ENCODE assay signal across 27 mouse cellular contexts in genomic region chr1:156507753-156508152, GRCm38 (mm10). TPM values are rescaled to one million over a fixed set of nuclear protein-coding genes. Genes with fewer than 3 reads are reported as not detected.
A peak's percentile ranks its signal among the peaks of the same experiment; 100 is the strongest.
DNase-seq lines count a peak whose midpoint lies in the region; ATAC-seq and TF ChIP-seq lines count a peak whose summit lies in the region.
"Had no signal": no experiment of that assay in that cellular context is flagged by ENCODE, and none has a peak within 500 bp of the region (broad histone marks: within the 10 kb centered on the region; RNA-seq: fewer than 3 reads in every experiment).

No protein-coding gene starts in this region.

- POLR2A ChIA-PET in Patski (lab: Charles Lee): no interaction called here

- H3K4me1 ChIP-seq in stomach, postnatal 0 days (replicated peaks; ENCODE audit: control insufficient read depth, insufficient read depth): no peaks in the 10 kb centered on the region
- H3K4me1 ChIP-seq: embryonic facial prominence, embryonic 10.5 days; embryonic facial prominence, embryonic 13.5 days; hindbrain, embryonic 12.5 days; hindbrain, embryonic 15.5 days had no signal

- no peaks in the 10 kb centered on the region for H3K9me3 ChIP-seq in stomach, postnatal 0 days (ENCODE audit: control insufficient read depth, low read length)
- H3K9me3 ChIP-seq: embryonic facial prominence, embryonic 10.5 days; embryonic facial prominence, embryonic 13.5 days; G1E; hindbrain, embryonic 12.5 days; hindbrain, embryonic 15.5 days had no signal

- peak; percentile 69 for DNase-seq in 3T3-L1 (ENCODE audit: low read depth, low spot score)
- peak; percentile 3 for DNase-seq in Patski (ENCODE audit: low read depth, low spot score)
- no peak for DNase-seq in left cerebral cortex, adult 8-10 months (ENCODE audit: low spot score in 2 of 2)
- no peak for DNase-seq in left cerebral cortex, postnatal 10 days (ENCODE audit: extremely low spot score in 1 of 2, low spot score in 2 of 2)
- no peak for DNase-seq in stomach, postnatal 0 days (ENCODE audit: low spot score)
- DNase-seq: adrenal gland, adult 8-10 months; adrenal gland, postnatal 25 days; cerebellum, adult 11-12 months; cerebellum, adult 8-10 months; cerebellum, postnatal 10 days; cerebellum, postnatal 36 days; embryo, embryonic 11 days; forebrain, postnatal 0 days; gastrocnemius, adult 2 months; gastrocnemius, postnatal 14 days; heart, adult 11 months had no signal

- H3K4me3 ChIP-seq in C2C12 (ENCODE audit: insufficient read depth, poor library complexity, severe bottlenecking) (no peak overlapping the region), myocyte (no peak overlapping the region)
- no peak overlapping the region for H3K4me3 ChIP-seq in stomach, postnatal 0 days (ENCODE audit: low read depth, low read length)
- H3K4me3 ChIP-seq: embryonic facial prominence, embryonic 10.5 days; embryonic facial prominence, embryonic 13.5 days; gastrocnemius, adult 2 months; hindbrain, embryonic 12.5 days; hindbrain, embryonic 15.5 days had no signal

- no peak for TF ChIP-seq CTCF in C2C12 (IDR thresholded peaks at IDR 0.05; ENCODE audit: control insufficient read depth, insufficient read depth, insufficient read length)
- TF ChIP-seq CTCF in Patski (IDR thresholded peaks at IDR 0.05): no peak
- no peak for TF ChIP-seq CTCF in stomach, postnatal 0 days (IDR thresholded peaks at IDR 0.05; ENCODE audit: low read depth)

- TF ChIP-seq POLR2A in myocyte (IDR thresholded peaks at IDR 0.05; ENCODE audit: insufficient read length, low read depth): no peak

- H3K79me2 ChIP-seq in C2C12 (ENCODE audit: control insufficient read depth, insufficient read depth) (no peaks in the 10 kb centered on the region), myocyte (ENCODE audit: control insufficient read depth, insufficient read depth) (no peaks in the 10 kb centered on the region)

- peak overlapping the region; percentile 1 for H3K4me2 ChIP-seq in myocyte (ENCODE audit: low read depth)
- H3K4me2 ChIP-seq in stomach, postnatal 0 days (replicated peaks; ENCODE audit: low read depth): no peak overlapping the region
- H3K4me2 ChIP-seq: embryonic facial prominence, embryonic 13.5 days; heart, embryonic 11.5 days; hindbrain, embryonic 12.5 days; hindbrain, embryonic 15.5 days had no signal

- H3ac ChIP-seq in C2C12 (ENCODE audit: control insufficient read depth, insufficient read length, low read depth): no peak overlapping the region
- H3ac ChIP-seq in myocyte (ENCODE audit: control insufficient read depth, insufficient read length): no peak overlapping the region

- intact Hi-C loops in left cerebral cortex, postnatal 10 days (cut with DNase I): no loop called here

- TF ChIP-seq EP300 in stomach, postnatal 0 days (optimal IDR thresholded peaks at IDR 0.05): no peak

- no peak for ATAC-seq in Patski
- ATAC-seq in stomach, postnatal 0 days (ENCODE audit: low FRiP score, low TSS enrichment): no peak
- ATAC-seq: forebrain, embryonic 14.5 days; forebrain, postnatal 0 days; intestine, postnatal 0 days had no signal

- no peaks in the 10 kb centered on the region for H3K79me3 ChIP-seq in C2C12 (ENCODE audit: low read depth)

- no peak overlapping the region for H3K9ac ChIP-seq in stomach, postnatal 0 days (ENCODE audit: low read length)
- H3K9ac ChIP-seq: embryonic facial prominence, embryonic 13.5 days; forebrain, postnatal 0 days; hindbrain, embryonic 12.5 days; hindbrain, embryonic 15.5 days had no signal

- 82% methylated on average over 3 of the region's 3 CpGs for WGBS in stomach, postnatal 0 days

- in situ Hi-C loops in Patski (cut with MboI; ENCODE audit: low pct_unique_long_range_greater_than_20kb): no loop called here

- CTCF ChIA-PET in Patski (lab: Charles Lee): no interaction called here

- H3K36me3 ChIP-seq in C2C12 (ENCODE audit: control insufficient read depth, insufficient read depth) (no peaks in the 10 kb centered on the region), myocyte (ENCODE audit: control insufficient read depth, insufficient read depth) (no peaks in the 10 kb centered on the region)
- H3K36me3 ChIP-seq in stomach, postnatal 0 days (ENCODE audit: control insufficient read depth, insufficient read depth, low read length): no peaks in the 10 kb centered on the region
- H3K36me3 ChIP-seq: embryonic facial prominence, embryonic 10.5 days; embryonic facial prominence, embryonic 13.5 days; G1E; hindbrain, embryonic 12.5 days; hindbrain, embryonic 15.5 days had no signal

- no peak overlapping the region for H3K27ac ChIP-seq in stomach, postnatal 0 days (replicated peaks)
- H3K27ac ChIP-seq: embryonic facial prominence, embryonic 10.5 days; embryonic facial prominence, embryonic 13.5 days; gastrocnemius, adult 2 months; hindbrain, embryonic 12.5 days; hindbrain, embryonic 15.5 days had no signal

- H3K27me3 ChIP-seq in C2C12 (ENCODE audit: control insufficient read depth, insufficient read depth, insufficient read length): no peaks in the 10 kb centered on the region
- H3K27me3 ChIP-seq in Patski: no peaks in the 10 kb centered on the region
- H3K27me3 ChIP-seq in myocyte (ENCODE audit: control insufficient read depth, insufficient read depth, insufficient read length): no peaks in the 10 kb centered on the region
- no peaks in the 10 kb centered on the region for H3K27me3 ChIP-seq in stomach, postnatal 0 days (ENCODE audit: control insufficient read depth, insufficient read depth, low read length)
- H3K27me3 ChIP-seq: CH12.LX; embryonic facial prominence, embryonic 13.5 days; hindbrain, embryonic 12.5 days; hindbrain, embryonic 15.5 days had no signal

TF ChIP-seq in C2C12, 6 proteins besides CTCF, POLR2A, EP300 and RAD21:
- TF ChIP-seq MYOD1 (IDR thresholded peaks at IDR 0.05; ENCODE audit: control insufficient read depth, insufficient read length, low read depth) (peak; percentile 2), CEBPB (IDR thresholded peaks at IDR 0.05; ENCODE audit: low read depth) (no peak), USF1 (IDR thresholded peaks at IDR 0.05; ENCODE audit: low read depth) (no peak), FOSL1 (IDR thresholded peaks at IDR 0.05; ENCODE audit: insufficient read depth, low read length, poor library complexity, severe bottlenecking) (peak; percentile 95), MYOG (IDR thresholded peaks at IDR 0.05; ENCODE audit: control insufficient read depth, extremely low read depth, insufficient read length) (no peak), MAX (IDR thresholded peaks at IDR 0.05) (no peak)

TF ChIP-seq in myocyte, 11 proteins besides CTCF, POLR2A, EP300 and RAD21:
- TF ChIP-seq MYOD1 (IDR thresholded peaks at IDR 0.05; ENCODE audit: control insufficient read depth in 1 of 3, insufficient read length in 2 of 3, low read depth in 2 of 3): no peak
- TF ChIP-seq SRF (IDR thresholded peaks at IDR 0.05; ENCODE audit: control insufficient read depth, insufficient read length, low read depth): no peak
- TF ChIP-seq REST (IDR thresholded peaks at IDR 0.05; ENCODE audit: insufficient read depth, insufficient read length): no peak
- no peak for TF ChIP-seq CEBPB (IDR thresholded peaks at IDR 0.05; ENCODE audit: insufficient read depth, poor library complexity, severe bottlenecking)
- TF ChIP-seq E2F4 (IDR thresholded peaks at IDR 0.05; ENCODE audit: insufficient read depth): no peak
- TF ChIP-seq MYOG (IDR thresholded peaks at IDR 0.05; ENCODE audit: control insufficient read depth in 1 of 3, insufficient read depth in 1 of 3, insufficient read length in 2 of 3, low read depth in 2 of 3): no peak
- TF ChIP-seq USF1 (IDR thresholded peaks at IDR 0.05; ENCODE audit: low read depth): no peak
- TF ChIP-seq TCF12 (IDR thresholded peaks at IDR 0.05; ENCODE audit: insufficient read depth, poor library complexity, severe bottlenecking): no peak
- no peak for TF ChIP-seq MAX (IDR thresholded peaks at IDR 0.05; ENCODE audit: low read depth)
- no peak for TF ChIP-seq TCF3 (IDR thresholded peaks at IDR 0.05; ENCODE audit: insufficient read length, low read depth)
- TF ChIP-seq POLR2AphosphoS2 (IDR thresholded peaks at IDR 0.05; ENCODE audit: insufficient read length, low read depth): no peak

RNA-seq across cellular contexts. Expression of gene Gm10031, which starts 16.1 kb away (rescaled TPM):
- polyA plus RNA-seq in C2C12 (2012; fragmentation: generic; extraction: Trizol) (1.5 TPM), Patski (2021) (27.7 TPM), myocyte (2012; fragmentation: generic; extraction: Trizol) (3.6 TPM)
- total RNA-seq in left cerebral cortex, adult 8-10 months (2022): 10 to 100 TPM; 40.3 to 52.2 (median 46.6) TPM
- 10 to 100 TPM; 49.6 to 54.0 TPM for total RNA-seq in left cerebral cortex, postnatal 10 days (2021)
- polyA plus RNA-seq in stomach, postnatal 0 days (2015; fragmentation: Nextera tagmentation; extraction: Ambion mirVana): 0.53 and 0.62 TPM in 2 replicates

RNA-seq across cellular contexts. Expression of gene Soat1, which starts 33.6 kb away (rescaled TPM):
- polyA plus RNA-seq in C2C12 (2012; fragmentation: generic; extraction: Trizol): 72.5 TPM
- polyA plus RNA-seq in Patski (2021): 34.4 TPM
- polyA plus RNA-seq in myocyte (2012; fragmentation: generic; extraction: Trizol): 42.2 TPM
- total RNA-seq in left cerebral cortex, adult 8-10 months (2022): 10 to 100 TPM; 45.3 to 61.8 (median 49.9) TPM
- 10 to 100 TPM; 26.0 to 33.8 TPM for total RNA-seq in left cerebral cortex, postnatal 10 days (2021)
- polyA plus RNA-seq in stomach, postnatal 0 days (2015; fragmentation: Nextera tagmentation; extraction: Ambion mirVana): 16.2 and 17.6 TPM in 2 replicates

RNA-seq across cellular contexts. Expression of gene Abl2, which starts 50.8 kb away (rescaled TPM):
- polyA plus RNA-seq in C2C12 (2012; fragmentation: generic; extraction: Trizol): 17.1 TPM
- 21.7 TPM for polyA plus RNA-seq in Patski (2021)
- polyA plus RNA-seq in myocyte (2012; fragmentation: generic; extraction: Trizol): 17.9 TPM
- 10 to 100 TPM; 58.0 to 62.1 (median 60.6) TPM for total RNA-seq in left cerebral cortex, adult 8-10 months (2022)
- 10 to 100 TPM; 55.6 to 58.8 TPM for total RNA-seq in left cerebral cortex, postnatal 10 days (2021)
- 1.4 TPM in 2 replicates for polyA plus RNA-seq in stomach, postnatal 0 days (2015; fragmentation: Nextera tagmentation; extraction: Ambion mirVana)

Comparison
In these comparisons a context has a peak if more than half of its experiments do, and no peak if none do; other contexts are left out.
1. DNase-seq: peak in 3T3-L1 (single experiment) and Patski (single experiment); none in left cerebral cortex, adult 8-10 months (0 of 2), left cerebral cortex, postnatal 10 days (0 of 2) and stomach, postnatal 0 days (single experiment).